Mouse (Mus musculus) midbrain, embryonic 14.5 days (tissue): ENCODE results near the gene Elmod2. TPM values are rescaled to one million over a fixed set of nuclear protein-coding genes. Genes with fewer than 3 reads are reported as not detected.

Experiments
- ATAC-seq: fragments of 200-750 bp; cut with Nextera tagmentation; 2 replicates; pipeline ENCODE4 v1.8.0; 2017; ENCODE audit warnings: moderate number of reproducible peaks, moderate library complexity; ENCODE audit not compliant: low FRiP score, low TSS enrichment
- DNase-seq: peaks from one replicate; pipeline ENCODE4 v3.0.0-alpha.2; 2015
- H3K27ac ChIP-seq: fragments of 300-500 bp; sonication (generic); replicated peaks from 2 replicates; pipeline ENCODE4 v1.5.1; 2014; ENCODE audit warnings: mild to moderate bottlenecking, low read depth, low read length, moderate library complexity
- H3K27me3 ChIP-seq: fragments of 300-500 bp; sonication (generic); 2 replicates; pipeline ENCODE4 v1.6.1; 2014; ENCODE audit warnings: low read length, control low read depth, mixed read lengths; ENCODE audit not compliant: control insufficient read depth, insufficient read depth
- H3K36me3 ChIP-seq: fragments of 300-500 bp; sonication (generic); 2 replicates; pipeline ENCODE4 v1.6.1; 2014; ENCODE audit warnings: low read length, control low read depth; ENCODE audit not compliant: control insufficient read depth, insufficient read depth
- H3K4me1 ChIP-seq: fragments of 300-500 bp; sonication (generic); 2 replicates; pipeline ENCODE4 v1.6.1; 2014; ENCODE audit warnings: mild to moderate bottlenecking, antibody characterized with exemption, low read length, control low read depth; ENCODE audit not compliant: control insufficient read depth, insufficient read depth
- H3K4me2 ChIP-seq: fragments of 300-500 bp; sonication (generic); 2 replicates; pipeline ENCODE4 v1.6.1; 2014; ENCODE audit warnings: mild to moderate bottlenecking, low read length, moderate library complexity
- H3K4me3 ChIP-seq: fragments of 300-500 bp; sonication (generic); replicated peaks from 2 replicates; pipeline ENCODE4 v1.5.1; 2014; ENCODE audit warnings: low read depth, low read length
- H3K9ac ChIP-seq: fragments of 300-500 bp; sonication (generic); replicated peaks from 2 replicates; pipeline ENCODE4 v1.6.1; 2014; ENCODE audit warnings: mild to moderate bottlenecking, low read length, moderate library complexity
- H3K9me3 ChIP-seq: fragments of 300-500 bp; sonication (generic); 2 replicates; pipeline ENCODE4 v1.6.1; 2016; ENCODE audit warnings: low read length, control low read depth, mixed read lengths; ENCODE audit not compliant: control insufficient read depth
- WGBS: fragments of 180-500 bp; shearing (Covaris S2); extraction: QIAGEN DNeasy Blood & Tissue Kit; methylation state at CpG from one replicate; pipeline ENCODE4 v1.1.7; 2014; 5-methylcytosine and 5-hydroxymethylcytosine counted together
- polyA plus RNA-seq: library from polyadenylated mRNA; unstranded; fragments of >200 nt; fragmentation: Nextera tagmentation; extraction: Ambion mirVana; gene quantifications from 2 replicates; pipeline ENCODE4 v1.2.1, GENCODE M21; 2014

The Elmod2 gene
- polyA plus RNA-seq, 1 experiment from 2014 or later: 36.2 TPM

DNA sequence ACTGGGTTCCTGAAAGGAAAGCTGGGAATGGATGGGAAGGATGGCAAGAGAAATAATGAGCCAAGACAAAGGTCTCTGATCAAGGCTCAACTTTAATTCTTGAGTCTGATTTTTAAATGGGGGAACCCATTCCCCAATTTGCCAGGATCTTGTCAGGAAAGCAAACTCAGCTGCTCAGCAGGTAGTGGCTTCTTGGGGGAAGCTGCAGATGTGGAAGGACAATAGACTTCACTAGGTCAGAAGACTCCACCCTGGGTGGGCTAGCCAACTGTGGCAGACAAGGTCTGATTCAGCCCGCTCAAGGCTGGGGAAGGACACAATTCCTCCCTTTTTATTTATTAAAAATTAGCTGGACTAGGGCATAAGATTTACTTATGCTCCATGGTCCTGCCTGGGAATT is 27.3 kb downstream of the Elmod2 start:
- Histone ChIP-seq H3K4me1 (no peaks in the 10 kb centered on the region), H3K9ac (no peak overlapping the region), H3K4me3 (no peak overlapping the region), H3K4me2 (no peak overlapping the region), H3K27me3 (no peaks in the 10 kb centered on the region), H3K9me3 (no peaks in the 10 kb centered on the region), H3K27ac (no peak overlapping the region), H3K36me3 (no peaks in the 10 kb centered on the region)
- WGBS: 83% methylated on average over 1 of the region's 1 CpGs
- ATAC-seq (no peak), DNase-seq (no peak)

DNA sequence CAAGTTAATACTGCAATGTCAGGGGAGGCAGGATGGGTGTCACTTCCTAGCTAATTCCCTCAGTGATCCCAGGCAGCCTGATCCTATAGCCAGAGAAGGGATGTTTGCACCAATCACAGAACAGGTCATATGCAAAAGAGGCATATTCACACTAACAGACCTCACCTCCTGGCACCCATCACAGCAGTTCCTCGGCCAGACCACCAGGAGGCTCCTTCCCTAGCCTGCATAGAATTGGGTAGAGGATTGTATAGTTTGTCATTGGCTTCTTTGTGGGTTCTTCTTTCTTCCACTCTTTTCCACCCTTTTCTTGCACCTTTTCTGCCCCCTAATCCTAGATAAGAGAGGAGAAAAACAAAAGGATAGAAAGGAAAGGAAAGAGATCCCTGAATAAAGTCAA is 32.2 kb downstream of the Elmod2 start:
- no peaks in the 10 kb centered on the region for H3K27me3 ChIP-seq
- ATAC-seq: no peak
- 59% methylated on average over 1 of the region's 1 CpGs for WGBS
- no peaks in the 10 kb centered on the region for H3K36me3 ChIP-seq
- no peak overlapping the region for H3K4me3 ChIP-seq
- H3K9me3 ChIP-seq: no peaks in the 10 kb centered on the region
- H3K4me1 ChIP-seq: no peaks in the 10 kb centered on the region
- no peak for DNase-seq
- no peak overlapping the region for H3K4me2 ChIP-seq
- H3K27ac ChIP-seq: no peak overlapping the region
- no peak overlapping the region for H3K9ac ChIP-seq

DNA sequence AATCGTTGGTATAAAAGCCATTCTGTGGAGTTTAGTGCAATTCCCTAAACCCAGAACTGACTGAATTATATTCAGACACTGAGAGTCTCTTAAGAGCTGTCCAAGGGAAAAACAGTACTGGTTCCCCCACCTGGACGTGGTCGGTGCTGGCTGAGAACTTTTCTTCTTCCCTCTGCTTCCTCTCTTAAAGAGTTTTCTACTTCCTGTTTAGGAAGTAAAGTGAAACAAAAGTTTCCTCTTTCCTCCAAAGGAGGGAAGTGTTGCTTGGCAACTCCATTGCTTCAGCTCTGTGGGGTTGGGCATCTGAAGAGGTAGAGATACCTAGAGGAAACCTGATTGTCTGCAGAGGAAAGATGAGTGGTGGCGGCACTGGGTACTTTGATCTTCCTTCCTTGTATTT is 34.9 kb downstream of the Elmod2 start:
- no peaks in the 10 kb centered on the region for H3K27me3 ChIP-seq
- no peak overlapping the region for H3K9ac ChIP-seq
- no peak for ATAC-seq
- no peaks in the 10 kb centered on the region for H3K4me1 ChIP-seq
- H3K36me3 ChIP-seq: no peaks in the 10 kb centered on the region
- no peaks in the 10 kb centered on the region for H3K9me3 ChIP-seq
- no peak overlapping the region for H3K4me3 ChIP-seq
- H3K27ac ChIP-seq: no peak overlapping the region
- no peak for DNase-seq
- WGBS: 84% methylated on average over 4 of the region's 4 CpGs
- H3K4me2 ChIP-seq: no peak overlapping the region

DNA sequence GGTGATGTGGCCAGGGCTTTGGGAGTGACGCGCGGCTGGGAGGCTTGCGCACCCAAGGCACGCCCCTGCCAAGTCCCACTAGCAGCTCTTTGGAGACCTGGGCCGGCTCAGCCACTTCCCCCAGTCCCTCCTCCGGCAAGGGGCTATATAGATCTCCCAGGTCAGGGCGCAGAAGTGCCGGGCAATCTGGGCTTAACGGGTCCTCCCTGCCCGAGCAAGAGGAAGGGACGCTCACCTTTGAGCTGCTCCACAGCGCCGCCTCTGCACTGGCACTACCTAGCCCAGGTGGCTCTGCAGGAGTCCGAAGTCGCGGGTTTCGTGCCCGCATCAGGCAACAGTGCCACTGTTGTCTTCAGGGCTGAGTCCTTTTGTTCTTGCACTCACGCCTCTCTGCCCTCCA is 42.1 kb downstream of the Elmod2 start, which contains the start of gene Ucp1:
Gene Ucp1 (plus strand): TSS at position 177 of the 400 bp plus-strand sequence.
- no peak within 1 kb of the TSS for H3K27ac ChIP-seq
- H3K9ac ChIP-seq: no peak within 1 kb of the TSS; the same call in 1 of the 2 replicates
- 5% methylated on average over 20 of the region's 20 CpGs for WGBS
- H3K9me3 ChIP-seq: no peaks in the 10 kb centered on the region
- ATAC-seq (no peak), DNase-seq (peak; percentile 13)
- peak within 1 kb of the TSS; percentile 47 for H3K4me2 ChIP-seq
- H3K4me1 ChIP-seq: no peaks in the 10 kb centered on the region
- peak within 1 kb of the TSS; percentile 5; the same call in 1 of the 2 replicates for H3K4me3 ChIP-seq
- H3K36me3 ChIP-seq: no peaks in the 10 kb centered on the region
- H3K27me3 ChIP-seq: peaks cover 15% of the 10 kb centered on the region

DNA sequence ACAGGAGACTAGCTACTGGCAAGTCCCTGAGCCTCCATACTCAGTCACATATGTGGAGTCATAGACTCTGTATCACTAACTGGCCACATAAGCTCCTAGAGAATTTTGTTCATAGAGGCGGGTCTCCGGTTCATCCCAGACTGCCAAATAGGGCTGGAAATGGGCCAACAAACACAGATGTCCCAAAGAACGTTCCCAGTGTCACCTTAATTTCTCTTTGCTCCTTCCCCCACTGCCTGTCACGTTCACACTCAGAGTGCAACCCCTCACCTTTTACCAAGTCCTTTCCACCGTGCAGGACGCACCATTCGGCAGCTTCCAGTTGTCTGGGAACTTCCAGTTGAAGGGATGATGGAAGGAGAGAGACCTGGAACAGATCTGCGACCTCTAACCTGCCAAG is 46.9 kb downstream of the Elmod2 start:
- no peak overlapping the region for H3K4me3 ChIP-seq
- ATAC-seq: no peak
- no peak overlapping the region for H3K4me2 ChIP-seq
- no peak for DNase-seq
- no peaks in the 10 kb centered on the region for H3K9me3 ChIP-seq
- 84% methylated on average over 8 of the region's 8 CpGs for WGBS
- no peak overlapping the region for H3K9ac ChIP-seq
- no peak overlapping the region for H3K27ac ChIP-seq
- peaks cover 9% of the 10 kb centered on the region for H3K27me3 ChIP-seq
- H3K4me1 ChIP-seq: no peaks in the 10 kb centered on the region
- no peaks in the 10 kb centered on the region for H3K36me3 ChIP-seq

DNA sequence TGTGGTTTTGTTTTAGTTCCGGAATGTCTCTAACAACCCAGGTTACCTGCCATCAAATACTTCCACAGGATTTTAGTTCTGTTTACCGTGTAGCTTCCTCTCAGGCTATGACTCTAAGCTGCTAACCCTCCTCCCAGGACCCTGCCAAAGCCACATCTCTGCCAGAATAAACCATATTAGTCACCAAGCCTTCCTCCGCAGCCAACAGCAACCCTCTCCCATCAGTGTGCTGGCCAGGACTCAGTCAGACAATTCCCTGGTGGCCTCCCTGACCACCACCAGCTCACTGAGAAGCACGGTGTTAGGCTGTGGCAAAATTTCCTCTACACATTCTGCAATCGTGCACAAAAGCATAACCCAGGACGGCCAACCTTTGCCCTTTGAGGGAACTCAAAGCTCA is 53.9 kb downstream of the Elmod2 start:
- Histone ChIP-seq H3K27me3 (no peaks in the 10 kb centered on the region), H3K27ac (no peak overlapping the region), H3K4me1 (no peaks in the 10 kb centered on the region), H3K9me3 (no peaks in the 10 kb centered on the region), H3K4me2 (no peak overlapping the region), H3K9ac (no peak overlapping the region), H3K36me3 (peaks cover 9% of the 10 kb centered on the region; the same call in 1 of the 2 replicates), H3K4me3 (no peak overlapping the region)
- DNase-seq: no peak
- ATAC-seq: no peak
- 89% methylated on average over 6 of the region's 6 CpGs for WGBS

DNA sequence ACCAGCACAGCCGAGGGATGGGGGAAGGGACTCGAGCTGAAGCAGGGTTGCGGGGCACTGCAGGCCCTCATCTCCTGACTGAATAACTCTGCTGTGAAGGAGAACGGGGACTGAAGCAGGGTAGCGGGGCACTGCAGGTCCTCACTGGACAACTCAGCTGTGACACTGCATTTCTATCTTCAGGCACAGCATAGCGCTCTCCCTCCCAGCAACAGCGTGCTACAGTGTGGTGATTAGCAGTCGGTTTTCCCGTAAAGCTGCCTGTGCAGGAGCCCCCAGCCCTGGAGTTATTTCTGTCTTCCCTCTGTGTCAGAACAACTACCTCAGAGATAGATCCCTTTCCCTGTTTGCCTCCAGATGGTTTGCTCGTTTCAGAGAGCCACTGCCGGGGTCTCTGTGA is 57.8 kb downstream of the Elmod2 start:
- H3K9me3 ChIP-seq: no peaks in the 10 kb centered on the region
- H3K27me3 ChIP-seq: no peaks in the 10 kb centered on the region

DNA sequence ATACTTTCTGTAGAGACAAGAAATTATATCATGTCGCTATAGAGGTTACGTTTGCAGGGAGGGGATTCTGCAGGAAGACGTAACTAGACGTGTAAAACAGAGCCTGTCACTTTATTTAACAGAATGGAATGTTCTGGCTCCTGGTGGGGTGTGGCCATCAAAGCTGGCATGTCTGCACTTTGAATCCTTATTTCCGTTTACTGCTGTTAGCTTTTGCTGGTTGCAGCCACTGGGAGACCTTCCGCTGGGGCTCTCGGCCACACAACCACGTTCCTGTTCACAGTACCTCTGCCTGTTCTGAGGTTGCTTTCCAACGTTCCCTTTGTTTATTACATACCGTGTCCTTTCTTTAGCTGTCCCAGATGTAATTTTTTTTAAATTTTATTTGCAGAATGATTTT is 59.8 kb downstream of the Elmod2 start:
- Histone ChIP-seq H3K4me3 (no peak overlapping the region), H3K36me3 (peaks cover 55% of the 10 kb centered on the region), H3K27ac (no peak overlapping the region), H3K4me2 (no peak overlapping the region), H3K4me1 (no peaks in the 10 kb centered on the region), H3K27me3 (no peaks in the 10 kb centered on the region), H3K9me3 (no peaks in the 10 kb centered on the region), H3K9ac (no peak overlapping the region)
- DNase-seq (no peak), ATAC-seq (no peak)
- WGBS: 92% methylated on average over 10 of the region's 10 CpGs

More for the DNA sequence above, 57.8 kb downstream of the Elmod2 start:
- Histone ChIP-seq H3K4me1 (no peaks in the 10 kb centered on the region), H3K36me3 (peaks cover 38% of the 10 kb centered on the region), H3K4me3 (no peak overlapping the region), H3K9ac (no peak overlapping the region), H3K27ac (no peak overlapping the region), H3K4me2 (no peak overlapping the region)
- DNase-seq (no peak), ATAC-seq (no peak)
- WGBS: 70% methylated on average over 11 of the region's 11 CpGs

DNA sequence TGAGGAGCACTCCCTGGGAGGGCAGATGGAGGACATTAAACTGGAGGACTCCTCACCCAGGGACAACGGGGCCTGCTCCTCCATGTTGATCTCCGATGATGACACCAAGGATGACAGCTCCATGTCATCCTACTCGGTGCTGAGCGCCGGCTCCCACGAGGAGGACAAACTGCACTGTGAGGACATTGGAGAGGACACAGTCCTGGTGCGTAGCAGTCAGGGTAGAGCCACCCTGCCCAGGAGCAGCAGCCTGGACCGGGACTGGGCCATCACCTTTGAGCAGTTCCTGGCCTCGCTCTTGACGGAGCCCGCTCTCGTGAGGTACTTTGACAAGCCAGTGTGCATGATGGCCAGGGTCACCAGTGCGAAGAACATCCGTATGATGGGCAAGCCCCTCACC is 61.1 kb downstream of the Elmod2 start:
- no peak overlapping the region for H3K4me2 ChIP-seq
- H3K36me3 ChIP-seq: peaks cover 68% of the 10 kb centered on the region
- no peak overlapping the region for H3K4me3 ChIP-seq
- WGBS: 97% methylated on average over 14 of the region's 14 CpGs
- H3K27me3 ChIP-seq: no peaks in the 10 kb centered on the region
- H3K9ac ChIP-seq: no peak overlapping the region
- ATAC-seq: no peak
- no peaks in the 10 kb centered on the region for H3K9me3 ChIP-seq
- no peak overlapping the region for H3K27ac ChIP-seq
- no peaks in the 10 kb centered on the region for H3K4me1 ChIP-seq
- DNase-seq: no peak
